Mouse (Mus musculus) lung, postnatal 0 days (tissue): ENCODE data around the gene BC029722. TPM values are rescaled to one million over a fixed set of nuclear protein-coding genes. Genes with fewer than 3 reads are reported as not detected.
"Not testable (repeated sequence)": the region's sequence is repeated elsewhere in the genome, so short reads cannot be mapped to it uniquely, and the experiment has no call there.

Source experiments
- ATAC-seq: fragments of 200-750 bp; cut with Nextera tagmentation; 2 replicates; pipeline ENCODE4 v1.8.0; 2017; ENCODE audit warnings: moderate library complexity
- DNase-seq: peaks from one replicate; pipeline ENCODE4 v3.0.0-alpha.2; 2016; ENCODE audit warnings: low spot score
- H3K27ac ChIP-seq: fragments of 300-500 bp; sonication (generic); 2 replicates; pipeline ENCODE4 v1.5.1; 2014; ENCODE audit warnings: antibody characterized with exemption, mild to moderate bottlenecking, low read length, mixed read lengths
- H3K27me3 ChIP-seq: fragments of 300-500 bp; sonication (generic); replicated peaks from 2 replicates; pipeline ENCODE4 v1.6.1; 2014; ENCODE audit warnings: low read length, mixed read lengths; ENCODE audit not compliant: insufficient read depth
- H3K36me3 ChIP-seq: fragments of 300-500 bp; sonication (generic); 2 replicates; pipeline ENCODE4 v1.6.1; 2014; ENCODE audit warnings: low read length, mixed read lengths; ENCODE audit not compliant: insufficient read depth
- H3K4me1 ChIP-seq: fragments of 300-500 bp; sonication (generic); 2 replicates; pipeline ENCODE4 v1.6.1; 2014; ENCODE audit warnings: antibody characterized with exemption, low read depth, low read length, mixed read lengths; ENCODE audit not compliant: insufficient read depth
- H3K4me2 ChIP-seq: fragments of 300-500 bp; sonication (generic); replicated peaks from 2 replicates; pipeline ENCODE4 v1.6.1; 2014; ENCODE audit warnings: low read depth, mild to moderate bottlenecking, low read length, moderate library complexity, mixed read lengths
- H3K4me3 ChIP-seq: fragments of 300-500 bp; sonication (generic); 2 replicates; pipeline ENCODE4 v1.5.1; 2014; ENCODE audit warnings: low read depth, low read length
- H3K9ac ChIP-seq: fragments of 300-500 bp; sonication (generic); replicated peaks from 2 replicates; pipeline ENCODE4 v1.6.1; 2014; ENCODE audit warnings: low read depth, mild to moderate bottlenecking
- H3K9me3 ChIP-seq: fragments of 300-500 bp; sonication (generic); 2 replicates; pipeline ENCODE4 v1.6.1; 2016; ENCODE audit warnings: low read length, mixed read lengths
- CTCF ChIP-seq: IDR thresholded peaks from 2 replicates; pipeline ENCODE4 v1.5.1; 2016; ENCODE audit warnings: antibody characterized with exemption, mild to moderate bottlenecking
- EP300 ChIP-seq: IDR thresholded peaks from 2 replicates; pipeline ENCODE4 v1.6.1; 2016; ENCODE audit warnings: antibody characterized with exemption, mild to moderate bottlenecking, control low read depth
- WGBS: fragments of 180-500 bp; shearing (Covaris S2); extraction: QIAGEN DNeasy Blood & Tissue Kit; methylation state at CpG from one replicate; pipeline ENCODE4 v1.1.7; 2014; 5-methylcytosine and 5-hydroxymethylcytosine counted together
- polyA plus RNA-seq: library from polyadenylated mRNA; unstranded; fragments of >200 nt; fragmentation: Nextera tagmentation; extraction: Ambion mirVana; gene quantifications from 2 replicates; pipeline ENCODE4 v1.2.1, GENCODE M21; 2015

BC029722 gene
- polyA plus RNA-seq, 1 experiment from 2014 or later = 32.9 TPM

GRCm38 (mm10) chr2:155832087-155832486, 12.9 kb upstream of the BC029722 start:
- 56% methylated on average over 1 of the region's 1 CpGs for WGBS
- DNase-seq, H3K27me3 ChIP-seq, H3K4me3 ChIP-seq, H3K36me3 ChIP-seq, H3K27ac ChIP-seq, ATAC-seq, H3K4me1 ChIP-seq, H3K4me2 ChIP-seq, H3K9ac ChIP-seq, H3K9me3 ChIP-seq: not testable (repeated sequence)
- peak; percentile 44 for TF ChIP-seq CTCF

- TF ChIP-seq EP300 = no peak
- TF ChIP-seq CTCF = peak; percentile 38
- H3K27me3 ChIP-seq = no peaks in the 10 kb centered on the region
- peaks cover 6% of the 10 kb centered on the region; the same call in 1 of the 2 replicates for H3K4me1 ChIP-seq
- H3K4me2 ChIP-seq = no peak overlapping the region
- DNase-seq (no peak), ATAC-seq (no peak)
- no peaks in the 10 kb centered on the region for H3K9me3 ChIP-seq
- no peak overlapping the region for H3K4me3 ChIP-seq
- H3K27ac ChIP-seq = no peak overlapping the region
- H3K9ac ChIP-seq = no peak overlapping the region
- H3K36me3 ChIP-seq = no peaks in the 10 kb centered on the region
- WGBS = 50% methylated on average over 9 of the region's 9 CpGs
Observed at GRCm38 (mm10) chr2:155831302-155831701, 12.1 kb upstream of the BC029722 start.

- Histone ChIP-seq H3K27ac (no peak overlapping the region), H3K27me3 (no peaks in the 10 kb centered on the region), H3K4me3 (no peak overlapping the region), H3K36me3 (no peaks in the 10 kb centered on the region), H3K9me3 (no peaks in the 10 kb centered on the region), H3K4me1 (peaks cover 6% of the 10 kb centered on the region; the same call in 1 of the 2 replicates), H3K4me2 (no peak overlapping the region), H3K9ac (no peak overlapping the region)
- WGBS = 87% methylated on average over 8 of the region's 8 CpGs
- ATAC-seq (no peak), DNase-seq (no peak)
- no peak for TF ChIP-seq CTCF
- no peak for TF ChIP-seq EP300
Observed at GRCm38 (mm10) chr2:155830841-155831240, 11.6 kb upstream of the BC029722 start.

- peak; percentile 98 for DNase-seq
- Histone ChIP-seq H3K4me2 (peak within 1 kb of the TSS; percentile 85), H3K9ac (peak within 1 kb of the TSS; percentile 84), H3K9me3 (no peaks in the 10 kb centered on the region), H3K27me3 (no peaks in the 10 kb centered on the region), H3K4me1 (peaks cover 9% of the 10 kb centered on the region; the same call in 1 of the 2 replicates), H3K4me3 (peak within 1 kb of the TSS; percentile 78), H3K36me3 (peaks cover 14% of the 10 kb centered on the region; the same call in 1 of the 2 replicates), H3K27ac (peak within 1 kb of the TSS; percentile 91)
- TF ChIP-seq CTCF = no peak; the same call in 1 of the 2 replicates
- peak; percentile 55 for TF ChIP-seq EP300
- under 1% methylated on average over 27 of the region's 27 CpGs for WGBS
- ATAC-seq = peak; percentile 98
Observed at GRCm38 (mm10) chr2:155826630-155827424, 7.6 kb upstream of the BC029722 start, which contains the start of gene Eif6. Eif6 (minus strand) TSS chr2:155826925.

GRCm38 (mm10) chr2:155825904-155826629, 6.8 kb upstream of the BC029722 start:
- TF ChIP-seq CTCF = no peak
- no peak for TF ChIP-seq EP300
- WGBS = 2% methylated on average over 50 of the region's 52 CpGs
- ATAC-seq = peak; percentile 29

GRCm38 (mm10) chr2:155823722-155824121, 4.5 kb upstream of the BC029722 start:
- ATAC-seq (no peak), DNase-seq (no peak)
- H3K4me3 ChIP-seq = no peak overlapping the region
- 96% methylated on average over 8 of the region's 8 CpGs for WGBS
- peaks cover 14% of the 10 kb centered on the region; the same call in 1 of the 2 replicates for H3K36me3 ChIP-seq
- no peaks in the 10 kb centered on the region for H3K27me3 ChIP-seq
- H3K27ac ChIP-seq = no peak overlapping the region
- no peak overlapping the region for H3K9ac ChIP-seq
- H3K4me2 ChIP-seq = no peak overlapping the region
- H3K4me1 ChIP-seq = peaks cover 9% of the 10 kb centered on the region; the same call in 1 of the 2 replicates
- TF ChIP-seq EP300 = no peak
- TF ChIP-seq CTCF = no peak
- no peaks in the 10 kb centered on the region for H3K9me3 ChIP-seq

More at GRCm38 (mm10) chr2:155825904-155826629, 6.8 kb upstream of the BC029722 start:
- H3K4me1 ChIP-seq = peaks cover 9% of the 10 kb centered on the region; the same call in 1 of the 2 replicates
- no peaks in the 10 kb centered on the region for H3K27me3 ChIP-seq
- no peaks in the 10 kb centered on the region for H3K9me3 ChIP-seq
- DNase-seq = peak; percentile 51
- H3K27ac ChIP-seq = peak overlapping the region; percentile 91
- H3K9ac ChIP-seq = peak overlapping the region; percentile 84
- H3K36me3 ChIP-seq = peaks cover 14% of the 10 kb centered on the region; the same call in 1 of the 2 replicates
- peak overlapping the region; percentile 78 for H3K4me3 ChIP-seq
- peak overlapping the region; percentile 85 for H3K4me2 ChIP-seq
